Mouse (Mus musculus): ENCODE measurements around the gene Akain1.

The Akain1 gene

DNA sequence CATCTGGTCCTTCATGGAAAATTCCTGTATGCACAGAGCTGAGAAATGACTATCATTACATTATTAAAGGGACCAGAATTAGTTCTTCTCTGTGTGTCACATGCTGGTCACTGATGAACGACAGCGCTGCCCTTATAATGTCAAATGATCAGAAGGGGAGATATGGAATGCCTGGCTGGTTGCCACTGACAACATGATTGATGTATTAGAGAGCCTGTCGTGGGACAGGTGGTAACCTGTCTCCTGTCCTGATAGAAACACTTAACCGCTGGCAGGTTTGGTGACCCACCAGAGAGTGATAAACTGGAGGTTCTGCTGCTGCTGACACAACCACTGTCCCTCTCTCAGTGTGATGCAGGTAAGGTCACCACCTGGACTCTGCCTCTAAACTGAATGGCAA, 40.1 kb downstream of the Akain1 start:
- DNase-seq (ENCODE audit: low spot score), result no peak

DNA sequence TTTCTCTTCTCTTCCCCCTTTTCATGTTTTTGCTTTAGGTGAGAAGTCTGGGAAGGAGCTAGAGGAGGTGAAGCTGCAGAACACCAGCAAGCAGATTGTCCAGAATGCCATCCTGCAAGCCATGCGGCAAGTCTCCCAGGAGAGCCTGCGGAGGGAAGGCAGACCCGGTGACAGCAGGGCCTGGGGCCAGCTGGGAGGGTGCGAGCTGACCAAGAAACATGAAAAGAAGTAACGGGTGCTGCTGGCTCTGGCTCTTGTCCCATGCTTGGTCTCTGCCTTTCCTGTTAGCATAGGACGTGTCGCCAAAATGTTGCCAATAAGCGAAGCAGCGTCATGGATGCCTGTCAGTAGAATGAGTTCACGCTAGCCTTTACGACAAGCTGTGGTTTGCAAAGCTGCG, 48.0 kb downstream of the Akain1 start:
- no peak for DNase-seq (ENCODE audit: low spot score)

DNA sequence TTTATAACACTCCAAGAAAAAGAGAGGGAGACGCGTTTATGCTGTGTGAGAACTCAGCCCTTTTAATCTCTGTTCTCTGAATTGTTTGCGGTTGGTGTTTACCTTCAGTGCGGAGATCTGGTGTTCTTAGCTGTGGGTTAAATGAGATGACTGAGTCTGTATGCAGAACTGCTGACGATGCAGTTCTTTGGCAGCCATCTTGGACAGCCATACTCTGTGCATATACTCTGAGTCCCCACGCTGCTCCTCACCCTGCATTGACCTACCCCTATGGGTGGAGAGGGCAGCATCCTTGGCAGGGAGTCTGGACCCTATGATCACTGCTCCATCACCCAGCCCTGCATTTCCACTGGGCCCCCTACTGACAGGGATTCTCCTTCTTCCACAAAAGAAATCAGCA, 48.8 kb downstream of the Akain1 start:
- no peak for DNase-seq (ENCODE audit: low spot score)

DNA sequence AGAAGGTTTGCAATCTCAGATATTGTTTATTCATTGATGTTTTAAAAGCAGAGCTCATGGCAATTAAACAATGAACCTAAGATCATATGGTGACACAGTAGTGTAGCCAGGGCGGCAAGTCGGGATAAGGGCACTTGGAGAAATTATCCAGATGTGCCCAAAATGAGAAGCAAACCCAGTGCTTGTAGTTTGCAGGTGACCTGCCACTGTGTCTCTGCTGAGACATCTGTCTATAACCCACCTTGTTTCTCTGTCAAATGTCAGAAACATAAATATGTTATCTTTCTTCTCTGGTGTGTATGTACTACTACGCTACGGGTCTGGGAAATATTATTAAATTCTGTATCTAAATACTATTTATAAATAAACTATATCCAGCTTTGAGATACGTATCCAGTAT, 49.7 kb downstream of the Akain1 start:
- DNase-seq (ENCODE audit: low spot score), result no peak

DNA sequence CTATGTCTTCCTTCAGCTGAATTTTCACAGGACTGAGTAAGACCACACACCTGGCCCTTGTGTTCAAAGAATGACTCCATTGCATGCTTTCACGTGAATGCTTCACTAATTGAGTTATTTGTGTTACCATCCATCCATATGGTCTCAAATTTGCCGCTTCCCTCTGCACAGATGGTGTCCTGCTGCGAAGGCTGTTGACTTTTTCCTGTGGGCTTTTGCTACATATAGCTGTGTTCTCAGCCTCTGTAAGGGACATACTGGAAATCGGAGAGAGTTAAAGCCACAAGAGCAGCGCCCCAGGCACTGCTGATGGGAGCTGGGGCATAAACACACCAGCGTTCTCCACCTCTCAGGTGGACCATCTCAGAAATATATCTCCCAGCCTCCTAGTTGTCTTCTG, 53.2 kb downstream of the Akain1 start:
- no peak for DNase-seq (ENCODE audit: low spot score)

DNA sequence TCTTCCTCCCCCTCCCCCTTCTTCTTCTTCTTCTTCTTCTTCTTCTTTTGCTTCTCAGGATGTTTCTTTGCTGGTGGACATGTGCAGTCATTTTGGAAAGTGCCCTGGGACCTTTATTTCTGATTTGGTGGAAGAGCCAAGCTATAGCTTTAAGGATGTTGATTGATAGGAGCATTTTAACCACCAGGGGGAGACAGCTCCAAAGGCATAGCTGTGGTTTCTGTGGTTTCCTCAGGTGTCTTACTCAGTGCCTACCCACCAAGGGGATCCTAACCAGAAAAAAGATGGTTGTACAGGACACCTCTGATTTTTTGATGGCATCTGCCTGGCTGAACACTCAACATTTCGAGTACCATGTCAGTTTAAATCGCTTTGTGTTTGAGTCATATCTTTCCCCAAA, 56.4 kb downstream of the Akain1 start:
- no peak for DNase-seq (ENCODE audit: low spot score)

DNA sequence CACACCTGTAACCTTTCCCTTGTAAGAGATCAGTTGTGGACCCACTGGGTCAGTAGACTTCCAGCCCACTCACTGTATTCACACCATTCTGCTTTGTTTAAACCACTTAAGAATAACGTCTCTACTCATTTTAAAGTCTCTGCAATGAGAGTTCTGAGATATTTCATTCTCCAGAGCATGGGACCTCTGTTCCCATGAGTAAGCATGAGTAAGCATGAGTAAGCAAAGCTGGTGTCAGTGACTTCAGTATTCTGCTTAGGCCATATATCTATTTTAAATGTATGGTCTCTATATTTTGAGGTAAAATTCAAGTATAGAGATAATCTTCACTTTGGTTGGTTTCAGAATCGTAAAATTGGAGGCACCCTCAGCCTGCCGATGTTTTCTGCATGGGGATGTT, 57.0 kb downstream of the Akain1 start:
- no peak for DNase-seq (ENCODE audit: low spot score)

DNA sequence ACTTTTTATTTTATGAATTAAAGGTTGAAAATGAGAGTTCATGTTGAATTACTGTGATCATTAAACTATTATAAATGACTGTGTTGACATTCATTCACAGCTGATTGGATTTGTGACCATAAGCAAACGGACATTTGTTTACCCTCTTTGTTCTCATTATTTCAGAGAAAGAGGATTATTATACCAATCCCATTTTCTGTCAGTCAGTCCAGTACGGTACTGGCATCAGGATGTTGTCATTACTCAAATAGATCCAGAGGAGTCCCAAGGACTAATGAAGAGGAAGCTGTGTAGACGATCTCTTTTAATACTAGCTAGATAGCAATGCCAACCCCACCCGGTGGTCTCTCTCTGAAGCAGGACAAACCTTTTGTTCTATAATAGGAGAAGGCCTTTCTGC, 58.2 kb downstream of the Akain1 start:
- no peak for DNase-seq (ENCODE audit: low spot score)

DNA sequence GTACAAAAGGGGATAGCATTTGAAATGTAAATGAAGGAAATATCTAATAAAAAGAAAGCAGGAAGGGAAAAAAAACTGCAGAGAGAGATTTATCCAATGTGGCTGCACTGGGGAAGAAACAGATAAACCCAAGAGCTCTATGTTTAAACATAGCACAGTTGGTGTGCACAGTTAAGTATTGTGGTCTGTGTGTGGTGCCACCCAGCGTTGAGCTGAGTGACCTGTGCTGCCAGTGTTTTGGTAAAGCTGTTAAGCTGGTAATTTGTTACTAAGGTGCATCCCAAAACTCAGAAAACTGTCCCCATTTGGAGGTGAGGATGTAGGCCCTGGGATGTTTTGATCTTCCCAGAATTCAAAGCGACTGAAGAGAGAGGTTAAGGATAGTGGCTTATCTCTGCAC, 59.8 kb downstream of the Akain1 start:
- DNase-seq (ENCODE audit: low spot score), result no peak

DNA sequence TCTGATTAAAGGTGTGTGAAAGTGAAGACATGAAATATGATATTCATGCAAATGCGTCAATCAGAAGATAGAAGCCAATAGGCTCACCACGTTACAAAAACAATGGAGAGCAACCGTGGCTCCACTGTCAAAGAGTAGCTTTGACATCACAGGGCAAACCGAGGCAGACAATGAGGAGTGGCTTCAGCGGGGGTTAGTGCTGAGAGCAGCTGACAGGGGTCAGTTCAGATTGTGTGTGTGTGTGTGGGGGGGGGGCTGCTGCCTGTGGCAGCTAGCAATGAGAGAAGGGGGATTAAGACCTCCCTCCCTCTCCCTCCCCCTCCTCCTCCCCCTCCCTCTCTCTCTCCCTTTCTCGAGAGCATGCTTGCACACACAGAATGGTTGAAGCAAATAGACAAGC, 60.3 kb downstream of the Akain1 start:
- DNase-seq (ENCODE audit: low spot score), result no peak

DNA sequence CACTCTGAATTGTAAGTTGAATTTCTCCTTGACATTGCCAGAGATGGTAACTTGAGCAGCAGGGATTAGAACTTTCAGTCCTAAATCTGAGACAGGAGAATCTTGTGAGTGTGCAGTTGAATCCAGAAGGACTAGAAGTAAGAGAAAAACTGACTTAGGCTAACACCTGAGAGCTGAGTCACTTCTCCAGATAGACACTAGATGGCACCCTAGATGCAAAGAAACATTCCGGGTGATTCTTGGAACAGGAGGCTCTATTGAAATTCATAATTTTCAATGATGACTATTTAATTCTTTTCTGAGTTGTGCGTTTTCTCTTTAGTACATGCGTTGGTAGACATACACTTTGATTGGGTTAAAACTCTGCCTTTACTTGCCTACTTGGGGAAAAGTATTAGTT, 66.9 kb downstream of the Akain1 start:
- no peak for DNase-seq (ENCODE audit: low spot score)

DNA sequence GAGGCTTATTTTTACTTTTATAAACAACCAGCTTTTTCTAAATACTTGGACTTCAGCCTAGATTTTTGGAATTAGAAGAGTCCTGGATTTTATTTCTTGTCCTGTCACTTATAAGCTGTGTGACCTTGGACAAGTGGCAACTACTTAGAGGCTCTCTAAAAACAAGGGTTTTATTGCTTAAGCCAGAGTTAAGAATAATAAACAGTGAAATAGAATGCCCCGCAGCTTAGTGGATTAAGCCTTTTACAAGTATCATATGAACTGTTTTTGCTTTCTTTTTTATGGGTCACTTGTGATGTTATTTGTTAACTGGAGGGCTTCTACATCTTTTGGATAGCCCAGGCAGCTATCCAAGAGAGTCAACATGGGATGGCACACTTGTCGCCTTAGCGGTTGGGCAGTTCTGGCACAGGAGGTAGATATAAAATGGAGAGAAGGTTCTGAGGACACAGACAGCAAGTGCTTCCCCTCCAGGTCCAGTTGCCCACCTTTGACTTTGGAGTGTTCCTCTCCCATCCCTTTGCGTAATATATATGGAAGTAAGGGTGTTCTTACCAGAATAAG, 77.3 kb downstream of the Akain1 start:
- no peak for DNase-seq (ENCODE audit: low spot score)

DNA sequence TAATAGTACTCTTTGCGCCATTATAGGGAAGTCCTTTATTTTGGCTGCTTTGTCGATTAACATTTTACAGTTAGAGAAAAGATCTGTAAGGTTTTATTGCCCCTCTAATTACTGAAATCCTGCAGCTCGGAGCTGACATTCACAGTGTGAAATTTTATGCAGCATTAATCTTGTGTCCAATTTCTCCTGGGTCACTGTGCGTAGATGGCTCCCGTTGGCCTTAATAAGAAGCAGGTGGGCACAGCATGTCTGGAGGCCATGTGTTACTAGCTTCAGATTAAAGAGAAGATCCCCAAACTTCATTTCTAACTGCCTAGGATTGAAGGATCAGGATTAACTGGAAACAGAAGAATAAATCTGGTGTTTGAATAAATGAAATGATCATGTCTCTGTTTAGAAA, 92.3 kb downstream of the Akain1 start:
- DNase-seq (ENCODE audit: low spot score), result no peak
